Comparison of ENCODE assay signal across 8 mouse cellular contexts in genomic region chr3:95314486-95315093, GRCm38 (mm10). TPM values are rescaled to one million over a fixed set of nuclear protein-coding genes. Genes with fewer than 3 reads are reported as not detected.
DNase-seq lines count a peak whose midpoint lies in the region; ATAC-seq and TF ChIP-seq lines count a peak whose summit lies in the region.

TSS of gene Cers2 (plus strand) at chr3:95314791.

- peak; percentile 37 for ATAC-seq in forebrain, embryonic 16.5 days
- ATAC-seq in hindbrain, embryonic 13.5 days (ENCODE audit: low FRiP score) = peak; percentile 17
- ATAC-seq in liver, embryonic 16.5 days (ENCODE audit: low read depth) = no peak

- H3K4me3 ChIP-seq in left cerebral cortex, adult 2 months = peak within 1 kb of the TSS; percentile 72
- peak within 1 kb of the TSS; percentile 94 for H3K4me3 ChIP-seq in forebrain, embryonic 16.5 days (replicated peaks; ENCODE audit: low read length)
- peak within 1 kb of the TSS; percentile 86 for H3K4me3 ChIP-seq in hindbrain, embryonic 13.5 days
- H3K4me3 ChIP-seq in liver, embryonic 16.5 days (ENCODE audit: low read depth, low read length) = peak within 1 kb of the TSS; percentile 90

- no peak for DNase-seq in left cerebral cortex, adult 2 months (ENCODE audit: extremely low spot score in 1 of 2, low spot score in 2 of 2)
- no peak for DNase-seq in left cerebral cortex, adult 11 months (ENCODE audit: low spot score)
- DNase-seq in adipocyte (ENCODE audit: low spot score) = peak; percentile 51
- no peak for DNase-seq in kidney, postnatal 4 days
- DNase-seq in spleen, adult 12 weeks (ENCODE audit: low spot score) = no peak

- intact Hi-C loops in left cerebral cortex, adult 2 months (cut with DNase I) = no loop called here

- peak within 1 kb of the TSS; percentile 81 for H3K4me2 ChIP-seq in forebrain, embryonic 16.5 days (ENCODE audit: low read length)
- H3K4me2 ChIP-seq in hindbrain, embryonic 13.5 days = peak within 1 kb of the TSS; percentile 79
- peak within 1 kb of the TSS; percentile 97 for H3K4me2 ChIP-seq in liver, embryonic 16.5 days (ENCODE audit: low read depth, low read length)

- peak within 1 kb of the TSS; percentile 100 for H3K9ac ChIP-seq in forebrain, embryonic 16.5 days (replicated peaks; ENCODE audit: low read depth, low read length)
- H3K9ac ChIP-seq in hindbrain, embryonic 13.5 days = peak within 1 kb of the TSS; percentile 97
- peak within 1 kb of the TSS; percentile 97 for H3K9ac ChIP-seq in liver, embryonic 16.5 days (ENCODE audit: low read depth, low read length)

- H3K4me1 ChIP-seq in forebrain, embryonic 16.5 days (replicated peaks; ENCODE audit: control insufficient read depth, insufficient read depth, low read length) = peaks cover 34% of the 10 kb centered on the region
- H3K4me1 ChIP-seq in hindbrain, embryonic 13.5 days (replicated peaks) = peaks cover 42% of the 10 kb centered on the region
- peaks cover 74% of the 10 kb centered on the region for H3K4me1 ChIP-seq in liver, embryonic 16.5 days (ENCODE audit: control insufficient read depth, low read depth, low read length)

- H3K27me3 ChIP-seq in forebrain, embryonic 16.5 days (replicated peaks; ENCODE audit: control insufficient read depth, insufficient read depth, low read length) = no peaks in the 10 kb centered on the region
- no peaks in the 10 kb centered on the region for H3K27me3 ChIP-seq in hindbrain, embryonic 13.5 days
- H3K27me3 ChIP-seq in liver, embryonic 16.5 days (ENCODE audit: control insufficient read depth, insufficient read depth, low read depth, low read length) = no peaks in the 10 kb centered on the region

- 2% methylated on average over 27 of the region's 27 CpGs for WGBS in forebrain, embryonic 16.5 days
- 3% methylated on average over 27 of the region's 27 CpGs for WGBS in hindbrain, embryonic 13.5 days
- WGBS in liver, embryonic 16.5 days (ENCODE audit: insufficient replicate concordance) = 2% methylated on average over 26 of the region's 27 CpGs

- H3K27ac ChIP-seq in left cerebral cortex, adult 2 months = peak within 1 kb of the TSS; percentile 85
- H3K27ac ChIP-seq in forebrain, embryonic 16.5 days (ENCODE audit: low read length) = peak within 1 kb of the TSS; percentile 91
- peak within 1 kb of the TSS; percentile 93 for H3K27ac ChIP-seq in hindbrain, embryonic 13.5 days
- peak within 1 kb of the TSS; percentile 91 for H3K27ac ChIP-seq in liver, embryonic 16.5 days (ENCODE audit: low read length)

- H3K36me3 ChIP-seq in forebrain, embryonic 16.5 days (ENCODE audit: control insufficient read depth, insufficient read depth) = no peaks in the 10 kb centered on the region
- H3K36me3 ChIP-seq in hindbrain, embryonic 13.5 days = no peaks in the 10 kb centered on the region
- H3K36me3 ChIP-seq in liver, embryonic 16.5 days (ENCODE audit: control insufficient read depth, insufficient read depth) = no peaks in the 10 kb centered on the region

- TF ChIP-seq CTCF in left cerebral cortex, adult 2 months (IDR thresholded peaks at IDR 0.05) = no peak

- H3K9me3 ChIP-seq in forebrain, embryonic 16.5 days (ENCODE audit: control insufficient read depth, low read length) = no peaks in the 10 kb centered on the region
- no peaks in the 10 kb centered on the region for H3K9me3 ChIP-seq in hindbrain, embryonic 13.5 days
- H3K9me3 ChIP-seq in liver, embryonic 16.5 days (replicated peaks; ENCODE audit: control insufficient read depth, low read length) = no peaks in the 10 kb centered on the region

RNA-seq across cellular contexts. Expression of gene Cers2, which starts in this region (rescaled TPM):
- 10 to 100 TPM; 37.4 to 42.2 TPM for total RNA-seq in left cerebral cortex, adult 2 months (2021)
- polyA plus RNA-seq in forebrain, embryonic 16.5 days (2015; fragmentation: Nextera tagmentation; extraction: Ambion mirVana) = 104 and 108 TPM in 2 replicates
- 91.8 and 93.7 TPM in 2 replicates for polyA plus RNA-seq in hindbrain, embryonic 13.5 days (2015; fragmentation: Nextera tagmentation; extraction: Ambion mirVana)
- polyA plus RNA-seq in liver, embryonic 16.5 days (2015; fragmentation: Nextera tagmentation; extraction: Ambion mirVana) = 111 and 117 TPM in 2 replicates
